Mouse (Mus musculus): ENCODE data around the gene Tmem45b.

Gene Tmem45b

GRCm38 (mm10) chr9:31400441-31400840 lies 63.8 kb downstream of the Tmem45b start:
- DNase-seq (ENCODE audit: low spot score) = peak; percentile 79

DNA sequence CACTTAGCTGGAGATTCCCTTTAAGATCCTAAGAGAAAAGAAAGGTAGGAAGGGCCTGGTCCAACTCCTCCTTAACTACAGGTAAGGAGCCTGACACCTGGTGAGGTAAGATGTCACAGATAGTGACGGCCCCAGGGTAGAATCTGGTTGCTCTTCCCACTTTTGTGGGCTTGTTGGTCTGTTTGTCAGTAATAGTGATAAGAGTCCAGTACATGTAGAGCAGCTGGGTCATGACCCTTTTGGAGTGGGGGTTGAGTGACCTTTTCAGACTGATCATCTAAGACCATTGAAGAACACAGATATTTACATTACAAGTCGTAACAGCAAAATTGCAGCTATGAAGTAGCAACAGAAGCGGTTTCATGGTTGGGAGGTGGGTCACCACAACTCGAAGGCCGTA lies 77.1 kb downstream of the Tmem45b start:
- DNase-seq (ENCODE audit: low spot score) = no peak

GRCm38 (mm10) chr9:31386368-31387180 lies 77.7 kb downstream of the Tmem45b start:
- DNase-seq (ENCODE audit: low spot score) = peak; percentile 14

DNA sequence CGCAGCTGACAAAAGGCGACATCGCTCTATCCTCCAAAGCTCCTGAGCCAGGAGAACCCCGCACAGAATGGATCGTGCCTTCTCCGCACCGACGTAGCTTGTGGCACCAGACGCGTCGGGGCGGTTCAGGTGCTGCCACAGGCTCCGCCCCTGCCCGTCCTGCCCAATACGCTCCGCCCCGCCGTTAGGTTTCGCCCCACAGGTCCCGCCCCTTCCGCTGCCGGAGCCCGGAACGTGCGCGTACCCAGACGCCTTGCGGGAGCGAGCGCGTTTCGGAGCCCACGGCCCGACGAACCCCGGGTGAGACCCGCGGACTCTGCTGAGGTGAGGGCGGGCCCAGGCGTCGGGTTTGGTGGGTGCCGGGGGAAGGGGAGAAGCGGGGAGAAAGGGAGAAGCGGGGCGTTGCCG lies 78.3 kb downstream of the Tmem45b start, which contains the start of gene Nfrkb:
Nfrkb (plus strand) TSS at position 246 of the 408 bp plus-strand sequence.
- peak; percentile 97 for DNase-seq (ENCODE audit: low spot score)

- no peak for DNase-seq (ENCODE audit: low spot score)
Observed at GRCm38 (mm10) chr9:31385500-31385869, 78.8 kb downstream of the Tmem45b start.

GRCm38 (mm10) chr9:31384786-31385499 lies 79.3 kb downstream of the Tmem45b start:
- DNase-seq (ENCODE audit: low spot score) = no peak

- no peak for DNase-seq (ENCODE audit: low spot score)
Observed at GRCm38 (mm10) chr9:31376661-31377060, 87.6 kb downstream of the Tmem45b start.

All from urinary bladder, postnatal 14 days (tissue).